Mouse (Mus musculus) 416B (cell line): Measurements from ENCODE around the gene Swt1.

Source experiments
- DNase-seq: peaks from one replicate; pipeline ENCODE4 v3.0.0; 2011; ENCODE audit warnings: low read depth

The Swt1 gene

GRCm38 (mm10) chr1:151319267-151319666 is 109.0 kb downstream of the Swt1 start:
- no peak for DNase-seq
